Mouse (Mus musculus) ES-Bruce4 (cell line): ENCODE data around the gene Runx3. TPM values are rescaled to one million over a fixed set of nuclear protein-coding genes. Genes with fewer than 3 reads are reported as not detected.

Experiments
- H3K27ac ChIP-seq: 2 replicates; pipeline ENCODE4 v1.5.1; 2012; ENCODE audit warnings: low read length, inconsistent platforms; ENCODE audit not compliant: insufficient read depth
- H3K27me3 ChIP-seq: 2 replicates; pipeline ENCODE4 v1.6.1; 2012; ENCODE audit warnings: mild to moderate bottlenecking, low read length, inconsistent platforms; ENCODE audit not compliant: control insufficient read depth, poor library complexity, insufficient read depth, severe bottlenecking
- H3K36me3 ChIP-seq: 2 replicates; pipeline ENCODE4 v1.6.1; 2012; ENCODE audit warnings: inconsistent platforms, mild to moderate bottlenecking, low read length, moderate library complexity; ENCODE audit not compliant: control insufficient read depth, poor library complexity, insufficient read depth, severe bottlenecking
- H3K4me1 ChIP-seq: one replicate; pipeline ENCODE4 v1.8.1; 2011; ENCODE audit warnings: low read length; ENCODE audit not compliant: control insufficient read depth, insufficient read depth
- H3K4me3 ChIP-seq: 2 replicates; pipeline ENCODE4 v1.5.1; 2011; ENCODE audit warnings: low read depth, mild to moderate bottlenecking, low read length
- H3K9ac ChIP-seq: 2 replicates; pipeline ENCODE4 v1.6.1; 2012; ENCODE audit warnings: low read depth, mild to moderate bottlenecking, inconsistent platforms; ENCODE audit not compliant: poor library complexity, severe bottlenecking
- H3K9me3 ChIP-seq: replicated peaks from 2 replicates; pipeline ENCODE4 v1.6.1; 2012; ENCODE audit warnings: mild to moderate bottlenecking, low read length, inconsistent platforms; ENCODE audit not compliant: control insufficient read depth, poor library complexity, insufficient read depth, severe bottlenecking
- CTCF ChIP-seq: IDR thresholded peaks from one replicate; pipeline ENCODE4 v1.8.1; 2011; ENCODE audit warnings: low read depth, low read length
- EP300 ChIP-seq: IDR thresholded peaks from 2 replicates; pipeline ENCODE4 v1.6.1; 2011; ENCODE audit warnings: low read depth, low read length; ENCODE audit not compliant: insufficient read depth
- POLR2A ChIP-seq: IDR thresholded peaks from one replicate; pipeline ENCODE4 v1.8.1; 2011; ENCODE audit warnings: low read length; ENCODE audit not compliant: insufficient read depth
- polyA plus RNA-seq: library from polyadenylated mRNA; stranded (reverse); fragments of >200 nt; gene quantifications from 2 replicates; pipeline ENCODE4 v1.2.4, GENCODE M21; 2011; ENCODE audit warnings: low read depth; ENCODE audit not compliant: missing spikeins, insufficient read depth, insufficient read length

Gene Runx3
- polyA plus RNA-seq, 1 experiment: 0.76 TPM

DNA sequence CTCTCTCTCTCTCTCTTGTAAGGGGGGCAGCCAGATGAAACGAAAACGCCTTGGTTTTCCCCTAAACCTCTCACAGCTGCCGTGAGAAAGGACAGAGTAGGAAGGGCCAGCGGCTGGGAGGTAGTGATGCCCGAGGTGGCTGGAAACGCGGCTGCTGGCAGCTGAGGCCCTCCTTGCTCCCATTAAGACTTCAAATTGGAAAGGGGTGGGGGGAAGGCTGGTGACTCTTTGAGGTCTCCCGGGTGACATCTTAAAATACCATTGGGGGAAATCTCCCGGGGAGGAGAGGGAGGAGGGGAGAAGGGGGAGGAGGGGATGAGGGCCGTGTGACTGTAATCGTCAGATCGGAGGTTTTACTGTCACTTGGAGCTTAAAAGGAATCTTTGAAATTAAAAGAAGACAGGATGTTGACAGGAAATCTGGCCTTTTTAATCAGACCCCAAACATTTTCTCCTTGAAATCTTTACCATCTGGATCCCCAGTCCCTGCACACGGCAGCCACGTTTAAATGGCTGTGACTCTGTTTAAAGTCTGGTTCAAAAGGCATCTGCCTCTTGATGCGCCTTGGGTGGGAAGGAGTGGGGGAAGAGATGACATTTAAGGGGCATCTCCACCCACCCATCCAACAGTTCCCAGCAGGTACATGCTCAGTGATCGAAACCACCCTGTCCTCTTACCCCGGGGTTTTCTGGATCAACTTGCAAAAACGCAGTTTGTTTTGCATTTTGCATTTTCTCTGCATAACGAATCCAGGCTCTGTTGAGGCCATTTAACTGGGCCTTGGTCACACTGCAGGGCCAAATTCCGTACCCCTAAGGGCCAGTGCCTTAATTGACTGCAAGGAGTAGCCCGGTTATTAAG is 33.9 kb downstream of the Runx3 start:
- H3K4me1 ChIP-seq: peaks cover 9% of the 10 kb centered on the region
- H3K27ac ChIP-seq: no peak overlapping the region
- H3K27me3 ChIP-seq: peaks cover 17% of the 10 kb centered on the region
- no peaks in the 10 kb centered on the region for H3K36me3 ChIP-seq
- no peak overlapping the region for H3K9ac ChIP-seq
- TF ChIP-seq CTCF: no peak
- TF ChIP-seq POLR2A: no peak
- no peak for TF ChIP-seq EP300
- no peaks in the 10 kb centered on the region; the same call in 1 of the 2 replicates for H3K9me3 ChIP-seq
- H3K4me3 ChIP-seq: no peak overlapping the region

DNA sequence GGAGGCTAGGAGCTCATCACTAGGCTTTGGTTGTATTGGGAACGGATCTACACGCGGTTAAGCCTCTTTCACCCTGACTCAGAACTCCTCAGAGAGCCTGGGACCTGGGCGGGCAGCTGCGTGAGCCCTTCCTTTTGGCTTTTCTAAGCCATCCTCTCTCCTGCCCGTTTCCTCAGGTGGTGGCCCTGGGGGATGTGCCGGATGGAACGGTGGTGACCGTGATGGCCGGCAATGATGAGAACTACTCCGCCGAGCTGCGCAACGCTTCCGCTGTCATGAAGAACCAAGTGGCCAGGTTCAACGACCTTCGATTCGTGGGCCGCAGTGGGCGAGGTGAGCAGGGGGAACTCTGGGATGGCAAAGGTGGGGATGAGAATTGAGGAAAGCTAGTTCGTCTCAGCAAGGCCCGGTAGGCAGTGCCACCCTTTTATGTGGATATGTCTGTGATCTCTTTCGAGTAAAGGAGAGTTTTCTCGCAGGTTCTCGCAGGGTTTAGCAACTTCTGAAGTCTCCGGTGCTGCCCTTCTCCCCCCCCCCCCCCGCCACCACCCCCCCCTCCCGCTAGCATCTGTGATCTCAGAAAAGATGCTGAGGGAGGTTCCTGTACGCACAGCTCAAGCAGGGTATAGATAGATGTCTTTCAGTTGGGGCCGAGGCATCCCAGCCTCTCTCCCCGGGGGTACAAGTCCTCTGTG is 34.8 kb downstream of the Runx3 start:
- H3K9me3 ChIP-seq: no peaks in the 10 kb centered on the region; the same call in 1 of the 2 replicates
- peaks cover 9% of the 10 kb centered on the region for H3K4me1 ChIP-seq
- no peaks in the 10 kb centered on the region for H3K36me3 ChIP-seq
- H3K4me3 ChIP-seq: no peak overlapping the region
- peaks cover 17% of the 10 kb centered on the region for H3K27me3 ChIP-seq
- no peak for TF ChIP-seq POLR2A
- no peak for TF ChIP-seq EP300
- no peak for TF ChIP-seq CTCF
- H3K9ac ChIP-seq: no peak overlapping the region
- H3K27ac ChIP-seq: no peak overlapping the region

DNA sequence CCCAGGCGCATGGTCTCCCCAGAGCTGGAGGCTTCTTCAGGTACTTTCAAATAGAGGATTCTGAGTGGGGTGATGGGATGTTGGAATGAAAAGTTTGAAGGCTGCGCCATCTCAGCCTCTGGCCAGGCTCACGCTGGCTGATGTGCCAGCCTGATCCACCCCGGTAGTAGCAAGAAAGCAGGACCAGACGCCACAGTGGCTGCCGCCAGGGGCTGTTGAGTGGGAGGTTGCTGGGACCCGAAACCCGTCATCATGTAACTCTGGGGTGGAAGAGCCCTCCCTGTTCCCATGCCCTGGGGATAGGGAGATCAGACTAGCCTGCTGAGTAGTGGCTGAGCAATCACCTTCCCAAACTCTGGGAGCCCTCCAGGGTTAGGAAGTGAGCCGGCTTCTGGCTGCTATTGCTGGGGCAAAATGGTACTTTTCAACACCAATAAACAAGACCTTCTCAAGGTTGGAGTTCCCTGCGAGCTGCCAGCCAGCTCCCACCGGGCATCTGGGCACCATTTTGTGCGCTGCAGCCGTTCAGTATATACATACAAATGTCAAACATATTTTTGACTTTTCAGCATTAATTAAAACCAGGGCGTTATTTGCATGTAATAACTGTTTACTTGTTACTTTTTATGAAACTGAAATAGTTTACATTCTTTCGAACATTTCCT is 35.5 kb downstream of the Runx3 start:
- TF ChIP-seq CTCF (no peak), EP300 (no peak), POLR2A (no peak)
- Histone ChIP-seq H3K4me1 (peaks cover 9% of the 10 kb centered on the region), H3K36me3 (no peaks in the 10 kb centered on the region), H3K9ac (no peak overlapping the region), H3K27ac (no peak overlapping the region), H3K27me3 (peaks cover 17% of the 10 kb centered on the region), H3K9me3 (no peaks in the 10 kb centered on the region; the same call in 1 of the 2 replicates), H3K4me3 (no peak overlapping the region)

DNA sequence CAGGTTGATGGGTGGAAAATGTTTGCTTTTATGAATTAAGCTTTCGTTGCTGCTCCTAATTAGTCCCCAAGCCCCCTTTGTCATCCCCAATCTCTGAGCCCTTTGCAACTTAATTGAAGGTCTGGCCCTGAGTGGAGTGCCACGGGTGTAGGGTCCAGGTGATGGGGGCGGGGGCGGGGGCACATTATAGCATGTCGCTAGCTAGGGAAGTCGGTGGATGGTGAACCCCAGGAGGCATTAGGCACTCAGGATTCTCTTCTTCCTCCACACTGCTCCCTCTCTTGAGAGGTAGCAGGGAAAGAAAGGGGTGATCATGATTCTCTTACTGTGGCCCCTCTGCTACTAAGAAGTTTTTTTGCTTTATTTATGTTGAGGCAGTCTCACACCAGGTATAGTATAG is 36.1 kb downstream of the Runx3 start:
- Histone ChIP-seq H3K27me3 (peaks cover 14% of the 10 kb centered on the region), H3K4me1 (peaks cover 9% of the 10 kb centered on the region), H3K27ac (no peak overlapping the region), H3K36me3 (no peaks in the 10 kb centered on the region), H3K9me3 (no peaks in the 10 kb centered on the region; the same call in 1 of the 2 replicates), H3K4me3 (no peak overlapping the region), H3K9ac (no peak overlapping the region)
- TF ChIP-seq POLR2A: no peak
- TF ChIP-seq EP300: no peak
- TF ChIP-seq CTCF: no peak

DNA sequence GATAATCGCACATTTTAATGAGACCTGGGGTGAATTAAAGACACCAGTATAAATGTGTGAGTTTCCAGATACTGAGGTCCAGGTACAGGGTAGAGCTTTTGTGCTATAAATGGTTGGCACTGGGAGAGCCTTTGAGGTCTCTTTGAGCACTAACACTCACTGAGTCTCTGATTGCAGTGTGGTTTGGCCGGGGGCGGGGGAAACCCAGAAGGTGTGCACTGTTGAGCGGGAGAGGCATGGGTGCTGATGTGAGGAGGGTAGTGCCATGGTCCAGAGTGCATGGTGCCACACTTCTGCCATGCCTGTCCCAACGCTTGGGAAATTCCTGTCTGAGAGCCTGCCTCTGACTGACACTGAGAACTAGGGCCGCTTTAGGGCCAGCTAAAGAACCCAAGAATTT is 36.9 kb downstream of the Runx3 start:
- H3K27me3 ChIP-seq: peaks cover 12% of the 10 kb centered on the region
- no peak overlapping the region for H3K27ac ChIP-seq
- H3K9ac ChIP-seq: no peak overlapping the region
- TF ChIP-seq EP300: no peak
- TF ChIP-seq POLR2A: no peak
- no peak for TF ChIP-seq CTCF
- H3K4me3 ChIP-seq: no peak overlapping the region
- no peaks in the 10 kb centered on the region for H3K36me3 ChIP-seq
- H3K4me1 ChIP-seq: peaks cover 9% of the 10 kb centered on the region
- H3K9me3 ChIP-seq: no peaks in the 10 kb centered on the region; the same call in 1 of the 2 replicates
